Mouse (Mus musculus) gonadal fat pad, adult 2 months (tissue): ENCODE measurements around the gene Vwa8. TPM values are rescaled to one million over a fixed set of nuclear protein-coding genes. Genes with fewer than 3 reads are reported as not detected.

Source experiments
- DNase-seq: peaks from one replicate; pipeline ENCODE4 v3.0.0-alpha.2; 2012; ENCODE audit warnings: low read depth
- polyA plus RNA-seq: library from polyadenylated mRNA; depleted of rRNA; stranded (reverse); fragments of >200 nt; gene quantifications from 2 replicates; pipeline ENCODE4 v1.2.3, GENCODE M21; 2012

Vwa8 gene
- polyA plus RNA-seq, 1 experiment = 22.2 TPM

DNA sequence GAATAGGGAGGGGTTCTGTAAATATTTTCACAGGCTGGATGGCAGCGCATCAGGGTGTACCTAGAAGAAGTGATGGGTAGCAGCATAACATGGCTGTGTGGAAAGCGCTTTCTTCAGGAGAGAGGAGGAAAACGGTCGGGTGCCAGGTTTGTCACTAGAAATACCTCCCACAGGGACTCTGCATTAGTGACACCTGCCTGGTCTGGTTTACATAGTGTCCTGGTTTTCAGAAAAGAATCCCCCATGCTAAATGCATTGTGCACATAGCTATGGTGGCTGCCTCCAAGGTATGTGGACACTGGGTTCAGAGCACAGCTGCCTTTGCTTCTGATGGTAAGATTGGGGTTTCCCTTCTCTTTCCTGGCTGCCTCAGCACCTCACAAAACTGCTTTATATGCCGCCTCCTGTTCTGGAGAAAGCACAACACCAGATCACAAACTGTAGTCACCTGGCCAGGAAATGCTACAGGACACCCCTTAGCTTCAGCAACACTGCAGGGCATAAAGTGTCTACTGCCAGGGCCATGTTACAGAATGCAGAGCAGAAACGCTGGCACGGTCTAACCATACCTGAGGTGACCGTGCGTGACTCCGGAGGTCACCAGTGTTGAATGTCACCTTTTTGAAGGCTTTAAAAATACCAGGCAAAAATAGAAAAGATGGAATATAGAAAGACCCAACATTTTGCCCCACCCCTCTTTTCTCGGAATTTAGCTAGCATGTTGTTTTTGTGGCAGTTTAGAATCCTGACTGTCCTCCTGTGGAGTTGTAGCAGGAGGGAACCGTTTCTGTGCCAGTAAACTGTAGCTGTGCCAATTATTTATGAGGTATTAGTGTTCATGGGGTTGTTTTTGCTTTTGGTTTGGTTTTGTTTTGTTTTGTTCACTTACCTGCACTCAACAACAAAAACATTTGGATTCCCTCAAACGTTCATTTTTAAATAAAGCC is 295.7 kb downstream of the Vwa8 start:
- DNase-seq = no peak

DNA sequence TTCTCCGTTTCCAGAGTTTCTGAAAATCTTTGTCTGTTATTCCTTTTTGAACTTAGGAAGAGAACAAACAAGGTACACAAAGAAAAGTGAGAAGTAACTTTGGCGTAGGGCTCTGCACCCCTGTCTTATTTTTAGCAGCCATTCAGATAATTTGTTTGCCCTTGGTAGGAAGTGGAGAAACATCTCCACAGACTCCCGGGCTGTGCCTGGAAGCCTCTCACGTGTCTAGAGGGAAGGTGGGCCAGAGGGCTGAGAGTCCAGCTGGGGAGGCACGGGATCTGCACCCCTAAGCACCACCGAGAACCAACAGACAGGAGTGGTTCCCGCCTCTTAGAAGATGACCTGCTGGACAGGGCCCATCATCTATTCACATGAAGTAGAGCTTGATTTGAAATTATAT is 302.9 kb downstream of the Vwa8 start:
- no peak for DNase-seq

DNA sequence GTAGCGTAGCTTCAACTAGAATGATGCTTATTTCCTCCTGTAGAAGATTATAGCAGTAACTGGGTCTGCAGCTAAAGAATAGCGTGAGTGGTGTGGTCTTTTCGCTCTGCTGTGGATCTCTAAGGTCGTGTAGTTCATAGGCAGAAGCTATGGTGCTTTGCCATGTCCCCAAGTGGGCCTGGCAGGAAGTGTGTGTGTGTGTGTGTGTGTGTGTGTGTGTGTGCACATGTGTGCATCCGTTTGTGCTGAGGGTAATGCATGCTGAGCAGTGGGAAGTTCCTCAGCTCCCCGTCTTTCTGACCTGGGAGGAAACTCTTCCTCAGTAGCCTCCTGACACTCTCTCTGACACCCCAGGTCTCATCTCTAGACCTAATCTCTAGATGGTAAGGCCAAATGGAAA is 305.0 kb downstream of the Vwa8 start:
- no peak for DNase-seq

DNA sequence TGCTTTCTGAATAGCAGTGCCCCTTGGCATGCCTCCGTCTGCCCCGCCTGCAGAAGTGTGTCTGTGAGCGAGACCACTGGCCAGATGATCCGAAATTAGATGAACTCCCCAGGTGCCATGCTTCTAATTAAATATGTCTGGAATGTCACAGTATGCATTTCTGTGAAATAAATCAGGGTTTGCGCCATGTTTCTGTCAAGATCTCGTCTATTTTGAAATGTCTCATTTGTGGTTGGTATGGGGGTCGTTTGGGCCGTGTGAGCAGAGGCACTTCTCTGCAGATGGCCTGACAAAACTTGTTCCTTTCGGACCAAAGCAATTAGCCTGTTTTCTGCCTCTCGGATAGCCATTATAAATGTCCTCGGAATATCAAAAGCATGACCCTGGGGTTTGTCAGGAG is 306.1 kb downstream of the Vwa8 start:
- no peak for DNase-seq

DNA sequence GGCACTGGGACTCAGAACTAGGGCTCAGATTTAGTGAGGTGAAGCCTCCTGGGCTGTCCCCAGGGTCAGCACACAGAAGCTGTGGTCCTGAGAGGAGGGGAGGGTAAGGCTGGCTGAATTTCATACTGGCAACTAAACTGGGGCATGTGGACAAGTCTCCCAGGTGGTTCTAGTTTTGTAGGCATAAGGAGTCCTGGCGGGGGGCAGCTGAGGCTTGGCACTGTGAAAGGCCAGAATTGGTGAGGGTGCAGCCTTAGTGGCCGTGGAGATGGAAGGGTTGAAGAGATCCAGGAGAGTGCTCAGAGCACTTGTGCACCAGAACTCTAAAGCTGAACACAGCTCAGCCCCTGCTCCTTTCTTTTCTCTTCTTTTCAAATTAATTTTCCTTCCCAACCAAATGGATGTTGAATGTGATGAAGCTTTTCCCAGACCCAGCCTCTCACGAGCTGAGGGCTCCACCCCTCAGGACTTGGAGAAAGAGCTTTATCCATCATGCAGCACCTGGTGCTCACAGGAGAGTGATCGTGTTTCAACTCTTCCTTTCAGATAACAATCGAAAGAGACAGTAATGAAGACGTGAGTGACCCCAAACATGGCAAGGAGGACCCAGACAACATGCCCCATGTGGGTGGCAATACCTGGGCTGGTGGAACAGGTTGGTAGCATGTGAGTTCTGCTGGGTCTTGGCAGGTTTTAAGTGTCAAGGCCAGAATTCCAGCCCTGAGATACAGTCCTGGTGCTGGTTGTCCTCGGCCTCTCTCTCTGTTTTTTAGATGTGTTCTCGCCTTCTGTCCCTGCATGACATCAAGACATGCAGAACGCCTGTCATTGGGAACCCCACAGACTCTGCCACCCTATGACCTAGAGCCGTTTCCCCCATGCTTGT is 307.9 kb downstream of the Vwa8 start:
- no peak for DNase-seq

DNA sequence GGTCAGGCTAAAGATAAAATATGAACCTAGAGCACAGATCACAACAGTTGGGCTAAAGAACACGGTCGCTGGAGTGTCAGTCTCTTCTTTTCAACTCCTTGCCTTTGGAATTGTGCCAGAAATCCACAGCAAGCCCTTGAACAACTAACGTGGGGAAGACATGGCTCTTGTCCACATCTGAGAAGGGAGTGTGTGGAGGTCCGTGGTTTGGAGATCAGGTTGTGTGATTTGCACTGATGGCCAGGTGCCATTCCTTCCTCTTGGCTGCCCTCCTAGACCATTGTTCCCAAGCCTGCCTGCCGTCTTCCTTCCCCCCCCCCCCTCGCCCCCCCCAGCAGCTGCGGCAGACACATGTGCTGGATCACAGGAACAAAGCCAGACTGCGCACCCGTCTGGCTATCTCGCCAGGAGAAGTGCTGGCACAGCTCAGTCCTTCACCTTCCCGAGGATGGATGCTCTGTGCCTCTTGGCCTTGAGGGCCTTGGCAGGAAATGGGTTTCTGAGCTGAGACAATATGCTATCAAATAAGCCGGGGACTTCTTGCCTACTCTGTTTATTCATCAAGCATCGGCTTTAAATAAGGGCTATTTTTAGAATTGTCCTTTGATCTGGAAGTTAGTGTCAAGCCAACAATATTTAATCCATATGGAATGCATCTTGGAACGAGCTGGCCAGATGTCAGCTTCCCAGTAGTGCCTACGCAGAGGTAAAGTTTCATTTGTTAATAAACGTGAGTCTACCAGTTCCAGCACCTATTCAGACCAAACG is 308.8 kb downstream of the Vwa8 start:
- DNase-seq = no peak

DNA sequence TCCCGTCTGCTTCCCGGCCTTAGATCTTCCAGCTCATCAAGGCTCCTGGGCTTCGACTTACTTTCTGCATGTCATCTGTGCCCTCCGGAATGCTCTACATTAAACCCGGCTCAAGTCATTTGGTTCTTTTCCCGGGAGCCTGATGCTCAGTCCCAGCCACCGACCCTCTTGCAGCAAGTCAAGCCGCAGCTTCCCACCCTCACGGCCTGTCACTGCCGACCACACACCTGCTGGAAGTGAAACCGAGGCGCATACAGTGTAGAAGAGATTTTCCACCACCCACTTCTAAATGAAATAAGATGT is 309.3 kb downstream of the Vwa8 start:
- DNase-seq = no peak

DNA sequence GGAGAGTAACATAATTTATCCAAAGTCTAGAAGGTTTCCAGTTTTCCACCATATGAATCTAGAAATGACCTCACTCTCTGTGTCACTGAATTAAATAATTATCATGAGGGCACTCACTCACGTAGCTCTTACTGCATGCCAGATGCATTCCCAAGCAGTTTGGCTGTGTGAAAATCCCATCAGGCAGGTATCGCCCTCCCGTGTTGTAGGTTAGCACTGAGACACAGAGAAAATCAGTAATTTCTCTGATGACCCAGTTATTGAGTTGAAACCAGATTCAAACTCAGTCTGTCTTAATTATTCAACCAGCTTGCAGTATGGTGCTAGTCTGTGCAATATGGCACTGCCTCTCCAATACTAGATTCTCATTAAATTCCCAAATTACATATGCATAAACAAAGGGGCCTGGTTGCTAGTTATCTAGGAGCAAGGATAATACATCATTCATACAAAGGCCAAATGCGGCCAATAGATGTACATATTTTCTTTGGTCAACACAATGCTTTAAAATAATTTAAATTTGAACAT is 309.9 kb downstream of the Vwa8 start:
- no peak for DNase-seq

DNA sequence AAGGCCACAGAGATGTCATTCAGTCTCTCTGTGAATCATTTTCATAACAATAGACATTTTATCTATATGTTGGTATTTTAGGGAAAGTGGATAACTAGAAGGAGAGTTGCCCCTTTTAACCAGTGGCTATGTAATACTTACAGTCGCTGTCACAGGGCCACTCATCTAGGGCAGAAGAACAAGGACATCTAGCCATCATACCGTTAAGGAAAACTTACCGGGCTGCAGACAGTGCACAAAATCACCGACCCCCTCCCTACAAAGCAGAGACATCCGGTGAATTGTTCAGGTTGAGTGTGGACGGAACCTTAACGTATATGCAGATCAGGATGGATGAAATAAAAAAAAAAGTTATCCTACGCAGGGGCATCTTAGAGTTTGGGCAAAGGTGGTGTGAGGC is 310.6 kb downstream of the Vwa8 start:
- DNase-seq = no peak

DNA sequence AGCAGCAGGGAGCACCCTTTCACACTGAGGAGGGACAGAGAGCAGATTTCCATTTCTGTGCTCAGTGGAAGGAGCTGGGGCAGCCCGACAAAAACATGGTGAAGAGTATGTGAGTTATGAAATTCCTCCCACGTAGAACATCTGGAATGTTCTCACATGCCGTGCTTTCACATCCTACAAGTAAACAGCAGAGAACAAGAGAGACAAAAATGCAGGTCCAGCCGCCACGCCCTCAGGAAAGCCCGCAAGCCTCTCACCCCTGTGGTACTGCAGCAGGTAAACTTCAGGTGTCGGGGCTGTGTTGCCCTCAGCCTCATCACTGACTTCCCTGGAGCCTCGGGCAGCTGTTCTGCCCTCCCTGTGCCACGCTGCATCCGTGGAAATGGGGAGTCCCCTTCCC is 311.6 kb downstream of the Vwa8 start:
- DNase-seq = no peak

DNA sequence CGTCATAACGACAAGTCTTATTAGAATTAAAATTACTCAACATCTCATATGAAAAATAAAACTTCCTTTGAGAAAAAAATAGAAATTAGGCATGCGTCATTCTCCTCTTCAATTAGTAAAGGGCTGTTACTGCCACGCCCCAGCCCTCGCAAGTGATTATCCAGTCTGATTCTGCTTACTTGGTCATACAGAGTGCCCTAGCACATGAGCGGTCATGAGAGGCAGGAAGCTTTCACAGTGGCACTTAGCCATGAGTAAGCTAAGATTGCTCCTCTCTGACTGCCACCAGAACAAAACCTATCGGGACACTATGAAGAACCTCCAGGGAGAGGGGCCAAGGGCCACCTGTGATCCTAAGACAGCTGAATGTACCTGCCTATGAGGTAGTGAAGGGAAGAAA is 312.1 kb downstream of the Vwa8 start:
- no peak for DNase-seq

DNA sequence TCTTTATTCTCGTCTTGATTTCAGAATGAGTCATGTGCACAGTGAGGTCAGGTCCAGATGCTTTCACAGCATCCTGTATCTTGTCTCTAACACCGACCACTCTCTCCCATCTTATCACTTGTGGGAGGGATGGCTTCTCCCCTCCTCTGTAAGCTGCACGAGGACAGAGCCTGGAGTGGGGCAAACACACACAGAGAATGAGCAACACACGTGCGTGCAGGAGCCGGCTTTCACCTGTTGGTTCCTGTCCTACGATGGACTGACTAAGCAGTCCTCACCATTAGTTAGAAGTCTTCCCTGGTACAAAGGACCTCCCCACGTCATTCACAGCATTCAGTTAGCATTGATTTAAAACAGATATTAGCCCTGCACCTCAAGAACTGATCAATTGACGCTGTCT is 312.9 kb downstream of the Vwa8 start:
- DNase-seq = no peak

DNA sequence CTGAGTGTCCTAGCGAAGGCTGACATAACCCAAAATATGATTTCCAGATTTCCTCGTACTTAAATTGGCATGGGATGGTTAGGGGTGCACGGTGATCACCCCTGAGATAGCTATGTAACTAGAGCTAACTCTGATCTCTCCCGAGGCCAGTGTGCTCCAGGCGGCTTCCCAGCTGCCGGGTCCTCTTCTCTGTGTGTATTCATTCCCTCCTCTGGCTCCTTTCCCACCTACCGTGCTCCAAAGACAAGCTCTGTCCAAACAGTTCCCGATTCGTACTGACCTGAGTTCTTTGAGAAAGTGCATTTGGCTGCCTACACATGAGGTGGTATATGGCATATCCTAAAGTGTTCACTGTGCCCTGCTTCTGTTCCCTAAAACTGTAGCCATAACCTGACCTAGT is 313.8 kb downstream of the Vwa8 start:
- no peak for DNase-seq

DNA sequence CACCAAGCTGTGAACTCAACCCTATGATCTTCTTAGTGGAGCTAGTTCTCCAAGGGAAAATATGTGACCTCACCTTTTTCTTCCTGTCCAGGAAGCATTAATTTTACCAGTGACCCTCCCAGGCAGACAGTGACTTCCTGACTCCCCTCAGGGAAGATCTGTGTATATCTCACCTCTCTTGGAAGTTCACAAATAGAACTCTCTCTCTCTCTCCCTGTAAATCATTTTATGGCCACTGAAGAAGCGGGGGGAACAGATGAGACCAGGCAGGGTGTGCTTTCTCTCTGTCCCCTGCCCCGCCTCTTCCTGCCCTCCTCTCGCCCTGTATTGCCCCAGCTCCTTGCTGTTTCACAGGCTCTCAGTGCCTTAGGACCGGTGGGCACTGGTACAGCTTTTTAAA is 315.5 kb downstream of the Vwa8 start:
- no peak for DNase-seq

DNA sequence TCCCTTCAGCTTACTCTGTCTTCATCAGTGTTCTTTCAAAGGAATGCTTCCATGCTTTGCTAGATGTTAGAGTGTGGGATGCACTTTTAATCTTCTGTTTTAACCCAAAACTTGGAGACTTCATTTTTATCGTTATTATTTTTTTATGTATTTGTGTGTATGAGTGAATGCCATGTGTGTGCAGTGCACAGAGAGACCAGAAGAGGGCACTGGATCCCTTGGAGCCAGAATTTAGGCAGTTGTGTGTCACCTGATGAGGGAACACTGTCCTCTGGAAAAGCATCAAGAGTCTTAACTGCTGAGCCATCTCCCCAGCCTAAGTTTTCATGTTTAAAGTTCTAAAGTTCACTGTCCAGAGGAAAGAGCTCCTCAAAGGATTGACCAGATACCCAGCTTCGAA is 316.1 kb downstream of the Vwa8 start:
- no peak for DNase-seq

DNA sequence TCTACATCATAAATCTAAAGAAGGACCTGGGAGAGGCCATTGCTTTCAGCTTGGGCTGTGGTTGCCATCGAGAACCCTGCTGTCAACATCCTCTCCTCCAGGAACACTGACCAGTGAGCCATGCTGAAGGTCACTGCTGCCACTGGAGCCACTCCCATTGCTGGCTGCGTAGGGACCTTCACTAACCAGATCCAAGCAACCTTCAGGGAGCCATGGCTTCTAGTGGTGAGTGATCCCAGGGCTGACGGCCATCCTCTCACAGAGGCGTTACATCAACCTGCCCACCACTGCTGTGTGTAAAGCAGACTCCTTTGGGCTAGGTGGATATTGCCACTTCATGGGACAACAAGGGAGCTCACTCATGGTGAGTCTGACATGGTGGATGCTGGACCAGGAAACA is 325.7 kb downstream of the Vwa8 start:
- no peak for DNase-seq

DNA sequence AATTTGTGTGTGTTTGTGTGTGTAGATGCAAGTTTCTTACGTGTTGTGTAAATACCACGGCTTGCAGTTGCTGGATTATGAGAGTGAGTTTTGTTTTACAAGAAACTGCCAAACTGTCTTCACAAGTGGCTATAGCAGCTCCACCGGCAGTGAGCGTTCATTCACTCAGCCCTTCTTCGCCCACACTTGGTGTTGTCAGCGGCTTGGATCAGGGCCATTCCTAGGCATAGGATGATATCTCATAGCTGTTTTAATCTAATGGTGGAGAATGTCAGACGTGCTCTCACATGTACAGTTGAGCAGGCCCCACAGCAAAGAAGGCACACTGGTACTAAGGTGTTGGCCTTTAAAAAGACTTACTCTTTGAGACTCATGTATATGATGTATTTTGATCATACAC is 328.9 kb downstream of the Vwa8 start:
- peak; percentile 52 for DNase-seq

DNA sequence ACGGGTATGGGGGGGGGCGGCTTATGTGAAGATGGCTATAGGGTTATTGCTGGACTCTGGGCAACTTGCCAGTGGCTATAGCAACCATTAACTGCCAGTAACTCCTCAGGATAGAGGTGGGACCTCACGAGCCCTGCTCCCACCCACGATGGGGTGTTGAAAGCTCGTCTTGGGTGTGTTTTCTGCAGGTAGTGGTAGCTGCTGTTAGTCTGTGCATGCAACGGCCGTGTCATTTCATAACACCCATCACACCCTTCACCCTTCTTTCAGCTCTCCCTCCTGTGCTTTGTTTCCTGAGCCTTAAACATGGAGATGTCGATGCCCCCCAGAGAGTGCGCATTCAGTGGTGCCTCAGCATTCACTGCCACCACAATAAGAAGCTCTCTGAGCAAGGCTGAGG is 329.4 kb downstream of the Vwa8 start:
- DNase-seq = no peak

DNA sequence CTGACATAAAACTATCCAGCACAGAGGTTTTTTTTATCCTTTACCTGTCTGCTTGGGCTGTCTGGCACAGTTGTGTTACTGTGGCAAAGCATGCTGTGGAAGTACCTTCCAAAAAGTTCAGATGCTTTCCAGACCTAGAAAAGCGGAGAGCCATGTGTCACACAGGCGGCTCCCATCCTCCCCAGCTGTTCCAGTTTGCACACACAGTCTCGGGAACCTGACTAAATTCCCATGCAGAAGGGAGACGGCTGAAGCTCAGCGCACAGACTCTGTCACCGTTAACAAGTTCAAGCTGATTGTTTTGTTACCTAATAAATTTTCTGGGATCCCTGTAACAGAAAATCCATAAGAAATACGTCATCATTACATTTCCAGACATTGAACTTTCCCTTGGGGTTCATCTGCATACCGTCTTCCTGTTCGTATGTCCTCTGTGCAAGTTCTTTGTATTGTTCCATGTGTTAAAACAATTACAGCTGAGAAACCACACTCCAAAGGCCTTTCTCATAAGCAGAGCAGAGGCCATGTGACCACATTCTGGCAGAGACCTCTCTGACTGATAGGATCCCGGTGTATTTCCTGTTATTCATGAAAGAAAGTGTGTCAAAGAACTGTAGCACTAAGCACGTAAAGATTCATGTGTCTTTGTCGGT is 331.4 kb downstream of the Vwa8 start:
- no peak for DNase-seq

DNA sequence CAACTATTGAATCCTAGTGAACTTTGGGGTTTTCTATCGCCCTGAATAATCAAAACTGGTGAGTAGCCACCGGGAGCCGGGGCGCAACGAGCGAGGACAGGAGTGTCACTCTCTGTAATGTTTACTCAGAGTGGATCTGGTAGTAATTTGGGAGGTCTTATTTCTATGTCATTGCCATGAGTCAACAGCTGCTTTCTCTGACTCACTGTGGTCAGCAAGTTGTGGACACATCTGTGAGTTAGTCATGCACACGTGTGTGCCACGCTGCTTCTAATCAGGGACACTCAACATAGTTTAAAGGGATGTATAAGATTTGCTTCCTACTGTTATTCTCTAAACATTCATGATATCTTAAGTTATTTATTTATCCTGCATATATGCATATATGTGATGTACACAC is 332.9 kb downstream of the Vwa8 start:
- DNase-seq = no peak

DNA sequence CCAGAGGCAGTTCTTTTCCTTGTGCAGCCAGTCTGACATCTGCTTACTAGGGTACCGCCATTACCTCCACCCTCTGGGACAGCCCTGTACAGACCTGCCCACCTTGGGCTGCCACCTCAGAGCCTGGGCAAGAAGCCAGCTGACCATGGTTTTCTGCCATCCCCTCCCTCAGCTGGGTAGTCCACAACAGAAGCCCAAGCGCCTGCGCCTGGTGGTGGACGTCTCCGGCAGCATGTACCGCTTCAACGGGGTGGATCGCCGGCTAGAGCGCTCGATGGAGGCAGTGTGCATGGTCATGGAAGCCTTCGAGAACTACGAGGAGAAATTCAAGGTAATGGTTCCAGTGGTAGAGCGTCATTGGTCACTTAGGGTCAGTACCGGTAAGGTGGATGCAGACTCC is 333.9 kb downstream of the Vwa8 start:
- no peak for DNase-seq

DNA sequence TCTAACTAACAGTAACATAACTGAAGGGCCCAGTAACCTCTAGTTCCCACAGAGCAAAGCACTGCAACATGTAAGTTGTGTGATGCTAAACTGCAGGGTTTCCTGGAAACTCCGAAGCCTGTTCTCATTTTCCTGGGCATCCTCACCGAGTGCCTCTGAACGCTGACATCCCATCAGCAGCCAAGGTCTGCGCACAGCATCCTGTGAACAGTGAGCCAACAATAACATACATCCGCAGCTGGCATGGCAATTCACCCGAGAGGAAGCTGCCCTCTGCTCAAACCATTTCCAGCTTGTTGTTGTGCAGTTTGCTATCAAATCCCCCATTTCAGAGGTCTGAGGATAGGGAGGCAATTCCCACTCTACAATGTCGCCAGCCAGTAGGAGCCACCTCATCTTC is 334.4 kb downstream of the Vwa8 start:
- DNase-seq = no peak
